Mouse (Mus musculus) embryonic fibroblast, embryonic 13.5 days (primary cell): ENCODE data around the gene Ints13. TPM values are rescaled to one million over a fixed set of nuclear protein-coding genes. Genes with fewer than 3 reads are reported as not detected.
A peak's percentile ranks its signal among the peaks of the same experiment; 100 is the strongest.

Experiments used
- H3K27ac ChIP-seq: 2 replicates; pipeline ENCODE4 v1.5.1; 2012; ENCODE audit warnings: low read length, control low read depth, inconsistent platforms; ENCODE audit not compliant: insufficient read depth
- H3K4me1 ChIP-seq: 2 replicates; pipeline ENCODE4 v1.6.1; 2011; ENCODE audit warnings: low read length; ENCODE audit not compliant: control insufficient read depth, insufficient read depth
- H3K4me3 ChIP-seq: 2 replicates; pipeline ENCODE4 v1.5.1; 2011; ENCODE audit warnings: mild to moderate bottlenecking, control low read depth, low read length; ENCODE audit not compliant: insufficient read depth
- CTCF ChIP-seq: IDR thresholded peaks from 2 replicates; pipeline ENCODE4 v1.5.1; 2011; ENCODE audit warnings: mild to moderate bottlenecking, control low read depth, low read length, moderate library complexity, borderline replicate concordance; ENCODE audit not compliant: insufficient read depth
- POLR2A ChIP-seq: IDR thresholded peaks from 2 replicates; pipeline ENCODE4 v1.6.1; 2011; ENCODE audit warnings: low read depth, mild to moderate bottlenecking, control low read depth, low read length, moderate library complexity
- polyA plus RNA-seq: library from polyadenylated mRNA; stranded (reverse); fragments of >200 nt; gene quantifications from 2 replicates; pipeline ENCODE4 v1.2.4, GENCODE M21; 2011; ENCODE audit warnings: low read depth; ENCODE audit not compliant: missing spikeins, insufficient read length

The Ints13 gene
- polyA plus RNA-seq, result 48.3 and 55.2 TPM in 2 replicates

- Histone ChIP-seq H3K4me3 (peak within 1 kb of the TSS; percentile 98), H3K27ac (peak within 1 kb of the TSS; percentile 91), H3K4me1 (no peaks in the 10 kb centered on the region)
- TF ChIP-seq POLR2A (peak; percentile 99), CTCF (no peak)
These were observed at the start of gene Ints13 for GRCm38 (mm10) chr6:146577310-146578109. TSS of gene Ints13 (minus strand) at chr6:146577835.

- H3K4me3 ChIP-seq, result no peak overlapping the region
- TF ChIP-seq POLR2A (no peak), CTCF (no peak)
- no peaks in the 10 kb centered on the region for H3K4me1 ChIP-seq
- no peak overlapping the region for H3K27ac ChIP-seq
These were observed 39.0 kb upstream of the Ints13 start for GRCm38 (mm10) chr6:146616670-146617069.

- TF ChIP-seq CTCF, result no peak
- Histone ChIP-seq H3K4me1 (no peaks in the 10 kb centered on the region), H3K27ac (no peak overlapping the region), H3K4me3 (no peak overlapping the region)
These were observed 38.3 kb upstream of the Ints13 start for GRCm38 (mm10) chr6:146615891-146616290.

- no peak for TF ChIP-seq POLR2A
- no peak for TF ChIP-seq CTCF
- H3K4me1 ChIP-seq, result no peaks in the 10 kb centered on the region
- H3K27ac ChIP-seq, result no peak overlapping the region
- no peak overlapping the region for H3K4me3 ChIP-seq
These were observed 36.9 kb upstream of the Ints13 start for GRCm38 (mm10) chr6:146614541-146614940.

GRCm38 (mm10) chr6:146613907-146614306, 36.3 kb upstream of the Ints13 start:
- no peak for TF ChIP-seq POLR2A
- no peak for TF ChIP-seq CTCF
- Histone ChIP-seq H3K27ac (no peak overlapping the region), H3K4me3 (no peak overlapping the region)

GRCm38 (mm10) chr6:146612736-146613135, 35.1 kb upstream of the Ints13 start:
- Histone ChIP-seq H3K27ac (no peak overlapping the region), H3K4me1 (no peaks in the 10 kb centered on the region), H3K4me3 (no peak overlapping the region)
- no peak for TF ChIP-seq POLR2A
- no peak for TF ChIP-seq CTCF

More at GRCm38 (mm10) chr6:146613907-146614306, 36.3 kb upstream of the Ints13 start:
- H3K4me1 ChIP-seq, result no peaks in the 10 kb centered on the region

GRCm38 (mm10) chr6:146611897-146612296, 34.3 kb upstream of the Ints13 start:
- TF ChIP-seq CTCF (no peak), POLR2A (no peak)
- Histone ChIP-seq H3K4me1 (no peaks in the 10 kb centered on the region), H3K27ac (no peak overlapping the region), H3K4me3 (no peak overlapping the region)

- H3K4me1 ChIP-seq, result no peaks in the 10 kb centered on the region
- TF ChIP-seq CTCF, result no peak
- TF ChIP-seq POLR2A, result no peak
- no peak overlapping the region for H3K4me3 ChIP-seq
- H3K27ac ChIP-seq, result no peak overlapping the region
These were observed 33.8 kb upstream of the Ints13 start for GRCm38 (mm10) chr6:146611385-146611784.

GRCm38 (mm10) chr6:146603651-146604050, 26.0 kb upstream of the Ints13 start:
- TF ChIP-seq POLR2A, result no peak
- no peak for TF ChIP-seq CTCF
- no peak overlapping the region for H3K4me3 ChIP-seq
- H3K4me1 ChIP-seq, result no peaks in the 10 kb centered on the region
- H3K27ac ChIP-seq, result no peak overlapping the region

GRCm38 (mm10) chr6:146602601-146603000, 25.0 kb upstream of the Ints13 start:
- Histone ChIP-seq H3K27ac (no peak overlapping the region), H3K4me1 (no peaks in the 10 kb centered on the region), H3K4me3 (no peak overlapping the region)
- no peak for TF ChIP-seq CTCF
- no peak for TF ChIP-seq POLR2A

- TF ChIP-seq CTCF (no peak), POLR2A (no peak)
- Histone ChIP-seq H3K4me3 (no peak overlapping the region), H3K27ac (no peak overlapping the region), H3K4me1 (no peaks in the 10 kb centered on the region)
These were observed 7.5 kb upstream of the Ints13 start for GRCm38 (mm10) chr6:146585134-146585533.
